Mouse (Mus musculus): ENCODE data around the gene Clptm1. TPM values are rescaled to one million over a fixed set of nuclear protein-coding genes. Genes with fewer than 3 reads are reported as not detected.
A peak's percentile ranks its signal among the peaks of the same experiment; 100 is the strongest.

The Clptm1 gene
- polyA plus RNA-seq, 1 experiment = 142 TPM

DNA sequence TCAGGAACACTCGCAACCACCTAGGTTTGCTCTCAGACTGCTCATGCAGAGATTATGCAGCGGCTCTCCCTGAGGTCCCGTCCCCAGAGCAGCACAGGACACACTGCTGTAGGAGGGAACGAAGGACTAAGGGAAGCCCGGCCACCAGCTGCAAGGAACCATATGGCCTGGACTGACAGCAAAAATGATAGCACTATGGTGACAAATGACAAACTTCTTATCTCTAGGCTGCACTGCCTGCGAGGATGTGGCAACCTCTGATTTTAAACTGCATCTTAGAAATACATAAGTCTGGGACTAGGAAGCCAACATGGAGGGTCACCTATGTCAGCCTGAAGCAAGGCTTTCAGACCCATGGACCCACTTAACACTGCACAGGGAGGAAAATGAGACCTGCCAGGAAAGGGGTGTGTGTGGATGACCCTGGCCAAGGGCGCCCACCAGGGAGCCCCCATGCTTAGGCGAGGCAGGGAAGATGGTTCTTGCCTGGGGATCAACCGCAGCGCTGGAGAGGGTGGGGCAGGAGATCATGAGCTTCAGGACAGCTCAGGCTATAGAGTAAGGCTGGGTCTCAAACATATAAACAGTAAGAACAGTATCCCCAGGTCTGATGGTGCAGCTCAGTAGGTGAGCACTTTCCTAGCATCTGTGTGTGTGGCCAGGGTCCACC, 71.6 kb downstream of the Clptm1 start:
- no peak for DNase-seq
- TF ChIP-seq POLR2A (IDR thresholded peaks at IDR 0.05; ENCODE audit: control insufficient read depth, extremely low read depth, insufficient read depth, low read length, poor library complexity) (no peak), CTCF (IDR thresholded peaks at IDR 0.05; ENCODE audit: borderline replicate concordance, control insufficient read depth, extremely low read depth, insufficient read depth, low read length, poor library complexity) (no peak)
- no peak overlapping the region for H3K27ac ChIP-seq (ENCODE audit: control insufficient read depth, insufficient read depth, low read length)
- H3K36me3 ChIP-seq (ENCODE audit: control insufficient read depth, insufficient read depth, low read length) = peaks cover 22% of the 10 kb centered on the region
- H3K4me3 ChIP-seq (ENCODE audit: control insufficient read depth, insufficient read depth, low read length) = no peak overlapping the region
- WGBS = 97% methylated on average over 10 of the region's 10 CpGs
- H3K4me1 ChIP-seq (replicated peaks; ENCODE audit: control insufficient read depth, insufficient read depth, low read length) = no peaks in the 10 kb centered on the region
- H3K27me3 ChIP-seq (ENCODE audit: control insufficient read depth, insufficient read depth, low read length) = no peaks in the 10 kb centered on the region

GRCm38 (mm10) chr7:19589917-19590316, 74.9 kb downstream of the Clptm1 start:
- TF ChIP-seq CTCF (IDR thresholded peaks at IDR 0.05; ENCODE audit: borderline replicate concordance, control insufficient read depth, extremely low read depth, insufficient read depth, low read length, poor library complexity) (no peak; the same call in 1 of the 2 replicates), POLR2A (IDR thresholded peaks at IDR 0.05; ENCODE audit: control insufficient read depth, extremely low read depth, insufficient read depth, low read length, poor library complexity) (no peak)
- H3K27ac ChIP-seq (ENCODE audit: control insufficient read depth, insufficient read depth, low read length) = no peak overlapping the region
- no peaks in the 10 kb centered on the region for H3K4me1 ChIP-seq (replicated peaks; ENCODE audit: control insufficient read depth, insufficient read depth, low read length)
- peaks cover 47% of the 10 kb centered on the region for H3K36me3 ChIP-seq (ENCODE audit: control insufficient read depth, insufficient read depth, low read length)
- H3K4me3 ChIP-seq (ENCODE audit: control insufficient read depth, insufficient read depth, low read length) = no peak overlapping the region
- no peaks in the 10 kb centered on the region for H3K27me3 ChIP-seq (ENCODE audit: control insufficient read depth, insufficient read depth, low read length)
- WGBS = 59% methylated on average over 3 of the region's 3 CpGs
- peak; percentile 71 for DNase-seq

DNA sequence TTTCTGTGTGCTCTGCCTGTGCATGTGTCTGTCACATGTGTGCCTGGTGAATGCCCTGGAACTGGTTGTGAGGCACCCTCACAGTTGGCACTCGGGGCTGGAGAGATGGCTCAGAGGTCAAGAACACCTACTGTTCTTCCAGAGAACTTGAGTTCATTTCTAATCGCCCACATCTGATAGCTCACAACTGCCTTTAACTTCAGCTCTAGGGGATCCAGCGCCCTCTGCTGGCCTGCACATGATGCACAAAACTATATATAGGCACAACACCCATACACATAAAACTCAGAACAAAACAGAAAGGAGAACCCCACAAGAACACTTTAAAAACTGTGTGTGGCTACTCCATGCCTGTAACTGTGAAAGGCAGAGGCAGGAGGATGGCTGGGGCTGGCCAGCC, 75.6 kb downstream of the Clptm1 start:
- Histone ChIP-seq H3K36me3 (ENCODE audit: control insufficient read depth, insufficient read depth, low read length) (peaks cover 52% of the 10 kb centered on the region), H3K4me3 (ENCODE audit: control insufficient read depth, insufficient read depth, low read length) (no peak overlapping the region), H3K27ac (ENCODE audit: control insufficient read depth, insufficient read depth, low read length) (no peak overlapping the region), H3K4me1 (replicated peaks; ENCODE audit: control insufficient read depth, insufficient read depth, low read length) (no peaks in the 10 kb centered on the region), H3K27me3 (ENCODE audit: control insufficient read depth, insufficient read depth, low read length) (no peaks in the 10 kb centered on the region)
- WGBS = 60% methylated on average over 3 of the region's 3 CpGs
- DNase-seq = peak; percentile 44
- TF ChIP-seq POLR2A (IDR thresholded peaks at IDR 0.05; ENCODE audit: control insufficient read depth, extremely low read depth, insufficient read depth, low read length, poor library complexity) = no peak
- TF ChIP-seq CTCF (IDR thresholded peaks at IDR 0.05; ENCODE audit: borderline replicate concordance, control insufficient read depth, extremely low read depth, insufficient read depth, low read length, poor library complexity) = no peak

DNA sequence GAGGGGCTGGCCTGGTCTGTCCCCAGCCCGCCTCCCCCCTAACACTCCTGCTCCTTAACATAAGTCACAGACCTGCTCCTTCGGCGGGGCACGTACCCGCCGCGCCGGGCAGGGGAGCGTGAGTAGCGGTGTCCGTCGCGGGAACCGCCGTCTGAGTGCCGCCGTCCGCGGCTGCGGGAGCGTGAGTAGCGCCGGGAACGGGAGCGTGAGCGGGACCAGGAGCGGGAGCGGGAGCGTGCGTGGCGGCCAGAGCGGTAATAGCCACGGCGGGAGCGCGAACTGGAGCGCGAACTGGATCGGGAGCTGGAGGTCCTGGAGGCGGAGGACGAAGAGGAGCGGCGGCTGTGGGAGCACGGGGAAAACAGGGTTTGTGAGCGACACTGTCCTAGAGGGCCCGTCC, 78.6 kb downstream of the Clptm1 start:
- whole genome bisulfite sequencing = 98% methylated on average over 46 of the region's 46 CpGs
- DNase-seq = no peak
- no peak overlapping the region for H3K4me3 ChIP-seq (ENCODE audit: control insufficient read depth, insufficient read depth, low read length)
- peaks cover 40% of the 10 kb centered on the region for H3K36me3 ChIP-seq (ENCODE audit: control insufficient read depth, insufficient read depth, low read length)
- TF ChIP-seq POLR2A (IDR thresholded peaks at IDR 0.05; ENCODE audit: control insufficient read depth, extremely low read depth, insufficient read depth, low read length, poor library complexity) (no peak), CTCF (IDR thresholded peaks at IDR 0.05; ENCODE audit: borderline replicate concordance, control insufficient read depth, extremely low read depth, insufficient read depth, low read length, poor library complexity) (no peak)
- no peaks in the 10 kb centered on the region for H3K4me1 ChIP-seq (replicated peaks; ENCODE audit: control insufficient read depth, insufficient read depth, low read length)
- no peaks in the 10 kb centered on the region for H3K27me3 ChIP-seq (ENCODE audit: control insufficient read depth, insufficient read depth, low read length)
- no peak overlapping the region for H3K27ac ChIP-seq (ENCODE audit: control insufficient read depth, insufficient read depth, low read length)

Other genes with a start within 250 kb of the Clptm1 start
- gene Mark4, start 206.2 kb downstream of the Clptm1 start, polyA plus RNA-seq (2012; rRNA removed) = 36.3 and 48.8 TPM in 2 replicates
- 0.94 and 1.0 TPM in 2 replicates for gene Exoc3l2, start 201.7 kb downstream of the Clptm1 start, polyA plus RNA-seq (2012; rRNA removed)
- gene Bloc1s3, start 156.7 kb downstream of the Clptm1 start, polyA plus RNA-seq (2012; rRNA removed) = 13.2 and 15.5 TPM in 2 replicates
- 86.7 and 90.2 TPM in 2 replicates for gene Trappc6a, start 156.6 kb downstream of the Clptm1 start, polyA plus RNA-seq (2012; rRNA removed)
- 1.1 and 1.2 TPM in 2 replicates for gene Nkpd1, start 147.2 kb downstream of the Clptm1 start, polyA plus RNA-seq (2012; rRNA removed)
- 130 and 137 TPM in 2 replicates for gene Ppp1r37, start 102.0 kb downstream of the Clptm1 start, polyA plus RNA-seq (2012; rRNA removed)
- gene Zfp296, start 87.7 kb downstream of the Clptm1 start, polyA plus RNA-seq (2012; rRNA removed) = 4.5 and 4.7 TPM in 2 replicates
- 121 and 130 TPM in 2 replicates for gene Gemin7, start 87.4 kb downstream of the Clptm1 start, polyA plus RNA-seq (2012; rRNA removed)
- 240 and 315 TPM in 2 replicates for gene Clasrp, start 60.5 kb downstream of the Clptm1 start, polyA plus RNA-seq (2012; rRNA removed)
- 66.9 and 75.6 TPM in 2 replicates for gene Relb, start 35.6 kb downstream of the Clptm1 start, polyA plus RNA-seq (2012; rRNA removed)
- gene Apoc2, start 12.9 kb upstream of the Clptm1 start, polyA plus RNA-seq (2012; rRNA removed) = 6.7 and 7.1 TPM in 2 replicates
- not detected in 2 replicates for gene Gm44805, start 16.4 kb upstream of the Clptm1 start, polyA plus RNA-seq (2012; rRNA removed)
- gene Apoc4, start 16.4 kb upstream of the Clptm1 start, polyA plus RNA-seq (2012; rRNA removed) = 1.5 and 6.2 TPM in 2 replicates
- 24.8 and 38.0 TPM in 2 replicates for gene Apoc1, start 27.6 kb upstream of the Clptm1 start, polyA plus RNA-seq (2012; rRNA removed)
- gene Apoe, start 34.2 kb upstream of the Clptm1 start, polyA plus RNA-seq (2012; rRNA removed) = 1,583 and 2,086 TPM in 2 replicates
- gene Tomm40, start 50.4 kb upstream of the Clptm1 start, polyA plus RNA-seq (2012; rRNA removed) = 109 and 120 TPM in 2 replicates
- 10.0 and 11.4 TPM in 2 replicates for gene Nectin2, start 85.5 kb upstream of the Clptm1 start, polyA plus RNA-seq (2012; rRNA removed)
- 36.4 and 55.5 TPM in 2 replicates for gene Bcam, start 106.0 kb upstream of the Clptm1 start, polyA plus RNA-seq (2012; rRNA removed)
- gene Cblc, start 131.8 kb upstream of the Clptm1 start, polyA plus RNA-seq (2012; rRNA removed) = 2.4 and 2.8 TPM in 2 replicates
- gene Bcl3, start 157.7 kb upstream of the Clptm1 start, polyA plus RNA-seq (2012; rRNA removed) = 54.4 and 67.2 TPM in 2 replicates
- gene Gm19345, start 187.0 kb upstream of the Clptm1 start, polyA plus RNA-seq (2012; rRNA removed) = 0.36 and 0.57 TPM in 2 replicates
- 3.3 and 3.9 TPM in 2 replicates for gene Ceacam16, start 196.3 kb upstream of the Clptm1 start, polyA plus RNA-seq (2012; rRNA removed)
- gene Ceacam19, start 222.9 kb upstream of the Clptm1 start, polyA plus RNA-seq (2012; rRNA removed) = 0.30 and 0.36 TPM in 2 replicates

Data from thymus, adult 2 months (tissue).